Comparison of ENCODE assay signal across 9 mouse cellular contexts in the genomic region with DNA sequence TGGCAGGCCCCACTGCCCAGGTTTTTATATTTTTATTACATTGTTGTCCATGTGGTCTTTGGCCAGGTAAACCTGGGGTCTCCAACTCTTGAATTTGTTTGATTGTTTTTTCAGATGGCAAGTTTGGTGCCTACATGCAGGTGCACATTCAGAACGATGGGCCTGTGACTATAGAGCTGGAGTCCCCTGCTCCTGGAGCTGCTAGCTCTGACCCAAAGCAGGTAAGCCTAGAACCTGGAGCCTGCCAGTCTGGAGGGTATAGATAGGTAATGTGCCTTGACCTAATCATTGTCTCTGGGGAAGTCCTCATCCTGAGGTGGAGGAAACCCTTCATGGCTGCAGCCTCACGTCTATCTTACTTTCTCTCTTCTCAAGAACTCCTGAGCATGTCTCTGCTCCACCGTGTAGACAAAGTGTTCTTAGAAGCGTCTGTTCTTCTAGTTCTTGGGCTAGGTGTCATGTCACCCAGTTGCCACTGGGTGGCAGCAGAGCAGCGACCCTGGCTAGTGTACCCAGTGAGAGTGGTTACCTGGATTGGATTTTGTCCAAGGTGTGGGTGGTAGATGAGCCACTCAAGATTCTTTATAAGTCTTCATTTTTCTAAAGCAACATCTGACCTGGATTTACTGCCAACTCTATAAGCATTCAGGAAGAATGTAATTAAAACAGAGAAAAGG. TPM values are rescaled to one million over a fixed set of nuclear protein-coding genes. Genes with fewer than 3 reads are reported as not detected.
DNase-seq lines count a peak whose midpoint lies in the region; ATAC-seq and TF ChIP-seq lines count a peak whose summit lies in the region.
"Had no signal": no experiment of that assay in that cellular context is flagged by ENCODE, and none has a peak within 500 bp of the region (broad histone marks: within the 10 kb centered on the region; RNA-seq: fewer than 3 reads in every experiment).

No protein-coding gene starts in this region.

- H3K4me3 ChIP-seq in forebrain, embryonic 11.5 days (ENCODE audit: low read depth, low read length): no peak overlapping the region
- H3K4me3 ChIP-seq in hindbrain, embryonic 11.5 days (ENCODE audit: low read depth, low read length): no peak overlapping the region
- H3K4me3 ChIP-seq in layer of hippocampus, adult 2 months: no peak overlapping the region
- H3K4me3 ChIP-seq in lung, embryonic 16.5 days (ENCODE audit: low read length): no peak overlapping the region

- no peaks in the 10 kb centered on the region for H3K4me1 ChIP-seq in forebrain, embryonic 11.5 days (replicated peaks; ENCODE audit: control insufficient read depth, insufficient read depth, low read length)
- H3K4me1 ChIP-seq in hindbrain, embryonic 11.5 days (replicated peaks; ENCODE audit: control insufficient read depth, insufficient read depth, low read length): no peaks in the 10 kb centered on the region
- H3K4me1 ChIP-seq in lung, embryonic 16.5 days (replicated peaks; ENCODE audit: control insufficient read depth, insufficient read depth, low read length): no peaks in the 10 kb centered on the region

- H3K36me3 ChIP-seq in forebrain, embryonic 11.5 days (ENCODE audit: control insufficient read depth, insufficient read depth, low read length): no peaks in the 10 kb centered on the region
- H3K36me3 ChIP-seq in hindbrain, embryonic 11.5 days (ENCODE audit: control insufficient read depth, insufficient read depth, low read length): no peaks in the 10 kb centered on the region
- H3K36me3 ChIP-seq in lung, embryonic 16.5 days (ENCODE audit: control insufficient read depth, insufficient read depth, low read length): no peaks in the 10 kb centered on the region

- H3K27me3 ChIP-seq in forebrain, embryonic 11.5 days (ENCODE audit: control insufficient read depth, insufficient read depth, low read length): no peaks in the 10 kb centered on the region
- no peaks in the 10 kb centered on the region for H3K27me3 ChIP-seq in hindbrain, embryonic 11.5 days (ENCODE audit: control insufficient read depth, insufficient read depth, low read length)
- H3K27me3 ChIP-seq in lung, embryonic 16.5 days (ENCODE audit: control insufficient read depth, insufficient read depth, low read depth, low read length): no peaks in the 10 kb centered on the region

- peak; percentile 100 for TF ChIP-seq CTCF in layer of hippocampus, adult 2 months (conservative IDR thresholded peaks at IDR 0.05)

- no peak overlapping the region for H3K9ac ChIP-seq in forebrain, embryonic 11.5 days (ENCODE audit: low read length)
- H3K9ac ChIP-seq in hindbrain, embryonic 11.5 days (ENCODE audit: low read depth, low read length): no peak overlapping the region
- no peak overlapping the region for H3K9ac ChIP-seq in lung, embryonic 16.5 days (ENCODE audit: low read length)

- no peaks in the 10 kb centered on the region for H3K9me3 ChIP-seq in forebrain, embryonic 11.5 days (ENCODE audit: control insufficient read depth, low read length)
- H3K9me3 ChIP-seq in hindbrain, embryonic 11.5 days (ENCODE audit: control insufficient read depth, low read length): no peaks in the 10 kb centered on the region
- no peaks in the 10 kb centered on the region for H3K9me3 ChIP-seq in lung, embryonic 16.5 days (ENCODE audit: control insufficient read depth, low read length)

- H3K27ac ChIP-seq in forebrain, embryonic 11.5 days (ENCODE audit: low read depth, low read length): no peak overlapping the region
- no peak overlapping the region for H3K27ac ChIP-seq in hindbrain, embryonic 11.5 days (ENCODE audit: low read depth, low read length)
- no peak overlapping the region for H3K27ac ChIP-seq in layer of hippocampus, adult 2 months
- H3K27ac ChIP-seq in lung, embryonic 16.5 days (ENCODE audit: low read length): no peak overlapping the region
- H3K27ac ChIP-seq: macrophage had no signal

- H3K4me2 ChIP-seq in forebrain, embryonic 11.5 days (ENCODE audit: low read depth, low read length, severe bottlenecking): no peak overlapping the region
- no peak overlapping the region for H3K4me2 ChIP-seq in hindbrain, embryonic 11.5 days (replicated peaks; ENCODE audit: low read depth, low read length)
- no peak overlapping the region for H3K4me2 ChIP-seq in lung, embryonic 16.5 days (ENCODE audit: low read depth, low read length)

- 20% methylated on average over 5 of the region's 5 CpGs for WGBS in forebrain, embryonic 11.5 days
- WGBS in hindbrain, embryonic 11.5 days: 25% methylated on average over 5 of the region's 5 CpGs
- WGBS in lung, embryonic 16.5 days: 18% methylated on average over 5 of the region's 5 CpGs

- ATAC-seq in forebrain, embryonic 11.5 days (replicated peaks; ENCODE audit: low FRiP score): peak; percentile 66
- ATAC-seq in hindbrain, embryonic 11.5 days (ENCODE audit: low FRiP score): peak; percentile 68
- ATAC-seq in lung, embryonic 16.5 days (ENCODE audit: low read depth): peak; percentile 64; the same call in 1 of the 2 replicates

- peak; percentile 78 for DNase-seq in NIH3T3 (ENCODE audit: low read depth)
- DNase-seq in c-Kit-positive CD71-positive TER-119-negative erythroid progenitor cells, embryonic 14.5 days (ENCODE audit: low read depth): peak; percentile 40
- DNase-seq in forebrain, embryonic 11.5 days (ENCODE audit: low spot score): peak; percentile 78
- DNase-seq in hindbrain, embryonic 11.5 days (ENCODE audit: low spot score): peak; percentile 81
- peak; percentile 36 to 68 for DNase-seq in layer of hippocampus, adult 2 months (ENCODE audit: low spot score in 2 of 2)
- DNase-seq in retina, embryonic 14.5 days (ENCODE audit: low spot score): peak; percentile 78
- peak; percentile 29 for DNase-seq in yolk sac, embryonic 10.5 days (ENCODE audit: low spot score)

RNA-seq across cellular contexts. Expression of a gene that starts 36.1 kb away (rescaled TPM):
- 36.8 and 36.9 TPM in 2 replicates for polyA plus RNA-seq in forebrain, embryonic 11.5 days (2014; fragmentation: Nextera tagmentation; extraction: Ambion mirVana)
- polyA plus RNA-seq in hindbrain, embryonic 11.5 days (2014; fragmentation: Nextera tagmentation; extraction: Ambion mirVana): 33.6 and 38.3 TPM in 2 replicates
- 10 to 100 TPM; 69.9 to 75.4 TPM for total RNA-seq in layer of hippocampus, adult 2 months (2021)
- polyA plus RNA-seq in lung, embryonic 16.5 days (2015; fragmentation: Nextera tagmentation; extraction: Ambion mirVana): 38.1 and 42.0 TPM in 2 replicates

RNA-seq across cellular contexts. Expression of a gene that starts 41.9 kb away (rescaled TPM):
- 32.0 and 40.9 TPM in 2 replicates for polyA plus RNA-seq in forebrain, embryonic 11.5 days (2014; fragmentation: Nextera tagmentation; extraction: Ambion mirVana)
- 39.0 and 48.9 TPM in 2 replicates for polyA plus RNA-seq in hindbrain, embryonic 11.5 days (2014; fragmentation: Nextera tagmentation; extraction: Ambion mirVana)
- total RNA-seq in layer of hippocampus, adult 2 months (2021): 10 to 100 TPM; 57.2 to 62.7 TPM
- polyA plus RNA-seq in lung, embryonic 16.5 days (2015; fragmentation: Nextera tagmentation; extraction: Ambion mirVana): 32.4 and 33.8 TPM in 2 replicates

Comparison
In these comparisons a context has a peak if more than half of its experiments do, and no peak if none do; other contexts are left out.
1. DNase-seq: peak in every context shown above with its lines; median percentile 81 in hindbrain, embryonic 11.5 days; 78 in NIH3T3; 78 in forebrain, embryonic 11.5 days; 78 in retina, embryonic 14.5 days; 52 in layer of hippocampus, adult 2 months; 40 in c-Kit-positive CD71-positive TER-119-negative erythroid progenitor cells, embryonic 14.5 days; 29 in yolk sac, embryonic 10.5 days.